Mouse (Mus musculus): ENCODE measurements around the gene Cep128. TPM values are rescaled to one million over a fixed set of nuclear protein-coding genes. Genes with fewer than 3 reads are reported as not detected.

Gene Cep128
- 20.2 to 30.4 TPM (median 25.2 TPM) in 4 replicates for total RNA-seq (2023)

GRCm38 (mm10) chr12:91384281-91385017 lies at the start of gene Cep128, which contains the start of gene Tshr:
TSS of gene Cep128 (minus strand) at chr12:91384409.
TSS of gene Tshr (plus strand) at chr12:91384563.

Other genes with a start within 250 kb of the Cep128 start
- gene Tshr, start 154 bp upstream of the Cep128 start, total RNA-seq (2023) = not detected in 4 replicates
- gene Gtf2a1, start 206.1 kb upstream of the Cep128 start, total RNA-seq (2023) = 45.6 to 55.4 TPM (median 51.1 TPM) in 4 replicates

Measured in B cell, adult 62 days (primary cell).